Mouse (Mus musculus) ES-CJ7 (cell line): ENCODE results near the gene Ptgr2.
"Not testable (repeated sequence)": the region's sequence is repeated elsewhere in the genome, so short reads cannot be mapped to it uniquely, and the experiment has no call there.

Experiments
- DNase-seq: peaks from one replicate; pipeline ENCODE4 v3.0.0; 2011; ENCODE audit warnings: low read depth, low spot score

Ptgr2 gene

DNA sequence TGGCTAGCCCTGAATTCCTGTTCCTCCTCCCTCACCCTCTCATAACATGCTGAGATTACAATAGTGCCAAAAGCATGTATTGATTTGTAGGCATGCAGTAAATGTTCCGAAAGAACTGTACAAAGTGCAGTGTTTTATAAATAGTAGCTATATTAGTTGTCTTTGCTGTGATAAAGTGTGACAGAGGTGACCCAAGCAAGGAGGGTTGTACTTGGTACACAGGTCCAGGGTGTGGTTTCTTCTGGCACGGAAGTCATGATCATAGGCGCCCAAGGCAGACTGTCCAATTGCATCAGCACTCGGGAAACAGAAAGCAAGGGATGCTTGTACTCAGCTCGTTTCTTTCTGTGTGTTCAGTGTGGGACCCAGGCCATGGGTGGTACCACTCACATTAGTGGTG, 19.1 kb downstream of the Ptgr2 start:
- DNase-seq, result no peak

DNA sequence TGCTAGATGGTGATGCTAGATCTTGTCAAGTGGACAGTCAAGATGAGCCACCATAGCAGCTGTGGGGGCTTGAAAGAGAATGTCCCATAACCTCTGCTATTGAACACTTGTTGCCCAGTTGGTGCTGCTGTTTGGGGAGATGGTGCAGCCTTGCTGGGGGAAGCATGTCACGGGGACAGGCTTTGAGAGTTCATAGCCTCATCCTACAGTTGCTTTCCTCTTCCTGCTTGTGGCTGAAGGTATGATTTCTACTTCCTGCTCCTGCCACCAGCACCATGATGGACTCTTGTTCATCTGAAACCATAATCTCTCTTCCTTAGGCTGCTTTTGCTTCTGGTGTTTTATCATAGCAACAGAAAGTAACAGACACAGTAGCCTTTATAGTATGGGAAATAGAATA, 19.5 kb downstream of the Ptgr2 start:
- DNase-seq, result no peak

DNA sequence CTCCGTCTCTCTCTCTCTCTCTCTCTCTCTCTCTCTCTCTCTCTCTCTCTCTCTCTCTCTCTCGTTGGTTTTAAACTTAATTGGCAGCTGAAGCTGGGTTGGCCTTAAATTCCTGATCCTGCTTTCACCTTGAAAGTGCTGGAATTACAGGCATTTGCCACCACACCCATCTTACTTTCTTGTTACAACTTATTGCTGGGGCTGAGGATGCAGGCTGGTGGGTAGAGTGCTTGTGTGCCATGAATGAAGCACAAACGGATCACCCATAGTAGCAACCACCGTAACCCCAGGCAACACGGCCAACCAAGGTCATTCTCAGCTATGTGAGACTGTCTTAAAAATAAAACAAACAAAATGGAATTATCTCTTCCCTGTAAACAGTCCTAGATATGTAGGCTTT, 26.3 kb downstream of the Ptgr2 start:
- peak; percentile 59 for DNase-seq

DNA sequence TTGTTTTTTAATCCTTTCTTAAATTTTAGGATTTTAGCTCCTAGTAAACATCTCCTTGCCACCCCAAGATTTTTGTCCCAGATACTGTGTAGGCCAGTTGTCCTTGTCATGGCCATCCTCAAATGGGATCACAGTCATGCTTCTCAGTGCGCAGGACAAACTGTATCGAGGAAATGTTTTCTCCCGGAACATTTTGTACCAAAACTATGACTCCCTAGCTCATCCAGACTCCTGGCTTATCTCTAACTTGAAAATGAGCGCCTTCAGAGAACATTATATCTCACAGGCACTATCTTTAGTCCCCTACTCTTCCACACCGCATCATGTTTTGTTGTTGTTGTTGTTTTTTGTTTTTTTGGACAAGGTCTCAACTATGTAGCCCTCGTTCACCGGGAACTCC, 31.0 kb downstream of the Ptgr2 start:
- no peak for DNase-seq

- peak; percentile 83 for DNase-seq
These were observed 31.9 kb downstream of the Ptgr2 start, which contains the start of gene Zfp410 for GRCm38 (mm10) chr12:84316721-84317621. Gene Zfp410 (plus strand): TSS chr12:84316852.

DNA sequence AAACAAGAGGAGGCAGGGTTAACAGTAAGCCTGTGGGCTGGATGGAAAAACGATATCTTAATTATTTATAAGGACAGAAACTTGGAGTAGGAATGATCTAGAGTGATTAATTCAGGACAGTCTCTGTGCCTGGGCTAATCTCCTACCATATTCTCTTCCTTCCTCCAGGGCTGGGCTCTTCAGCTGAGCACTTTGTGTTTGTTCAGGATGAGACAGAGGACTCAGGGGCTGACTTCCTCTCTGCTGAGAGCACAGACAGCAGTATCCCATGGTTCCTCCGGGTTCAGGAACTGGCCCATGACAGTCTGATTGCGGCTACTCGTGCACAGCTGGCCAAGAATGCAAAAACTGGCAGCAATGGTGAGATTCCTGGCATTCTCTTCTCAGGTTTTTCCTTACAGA, 42.1 kb downstream of the Ptgr2 start:
- DNase-seq, result no peak

GRCm38 (mm10) chr12:84336963-84337625, 52.1 kb downstream of the Ptgr2 start:
- no peak for DNase-seq

DNA sequence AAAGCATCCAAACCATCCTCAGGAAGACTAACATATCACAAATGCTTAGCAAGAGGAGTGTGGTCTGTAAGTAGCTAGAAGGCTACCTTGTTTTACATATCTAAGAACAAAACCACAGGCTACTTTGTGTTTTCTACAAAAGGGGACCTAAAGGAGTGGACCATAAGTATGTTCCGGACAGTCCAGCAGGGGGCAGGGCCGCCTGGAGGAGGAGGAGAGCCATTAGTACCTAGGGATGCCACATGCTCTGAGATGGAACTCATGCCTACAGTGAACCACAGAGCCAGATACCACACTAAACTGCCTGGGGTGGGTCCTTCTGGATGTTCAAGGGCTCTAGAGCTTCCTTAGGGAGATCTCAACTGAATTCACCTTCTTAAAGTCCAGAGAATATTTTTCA, 62.2 kb downstream of the Ptgr2 start:
- DNase-seq, result peak; percentile 48

DNA sequence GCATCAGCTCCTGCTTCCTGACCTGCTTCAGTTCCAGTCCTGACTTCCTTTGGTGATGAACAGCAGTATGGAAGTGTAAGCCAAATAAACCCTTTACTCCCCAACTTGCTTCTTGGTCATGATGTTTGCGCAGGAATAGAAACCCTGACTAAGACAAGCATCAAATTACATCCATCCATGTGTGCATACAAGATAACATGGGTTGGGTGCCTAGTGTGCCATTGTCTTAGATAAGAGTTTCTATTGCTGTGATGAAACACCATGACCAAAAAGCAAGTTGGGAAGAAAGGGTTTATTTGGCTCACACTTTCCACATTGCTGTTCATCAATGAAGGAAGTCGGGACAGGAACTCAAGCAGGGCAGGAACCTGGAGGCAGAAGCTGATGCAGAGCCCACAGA, 73.7 kb downstream of the Ptgr2 start:
- not testable (repeated sequence) for DNase-seq

GRCm38 (mm10) chr12:84361555-84362489, 76.8 kb downstream of the Ptgr2 start, which contains the start of the genes Coq6 and Fam161b:
Gene Coq6 (plus strand): TSS chr12:84361657.
Gene Fam161b (minus strand): TSS chr12:84361833.
- DNase-seq, result peak; percentile 98

- DNase-seq, result no peak
These were observed 77.8 kb downstream of the Ptgr2 start for GRCm38 (mm10) chr12:84362872-84363271.

DNA sequence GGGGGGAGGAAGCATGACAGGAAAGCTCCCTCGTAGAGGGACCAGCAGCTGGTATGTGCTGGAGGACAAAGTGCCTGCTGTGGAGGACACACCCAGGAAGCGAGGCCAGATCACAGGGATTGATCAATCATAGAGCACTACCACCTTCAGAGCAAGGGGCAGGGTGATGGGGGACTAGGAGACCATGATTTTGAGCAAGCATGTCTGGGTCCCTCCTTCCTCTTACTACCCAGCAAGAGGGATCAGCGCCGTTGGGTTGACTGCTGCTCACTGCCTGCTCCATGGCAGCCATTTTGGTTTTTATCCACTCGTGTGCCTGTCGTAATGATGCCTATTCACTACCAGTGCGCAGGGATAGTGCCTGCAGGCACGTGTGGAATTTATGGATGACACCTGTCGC, 79.3 kb downstream of the Ptgr2 start:
- DNase-seq, result peak; percentile 27

- DNase-seq, result no peak
These were observed 80.1 kb downstream of the Ptgr2 start for GRCm38 (mm10) chr12:84365137-84365536.
